23 mouse cellular contexts compared by ENCODE assay signal in genomic region chr2:5170815-5171214, GRCm38 (mm10). TPM values are rescaled to one million over a fixed set of nuclear protein-coding genes. Genes with fewer than 3 reads are reported as not detected.
DNase-seq lines count a peak whose midpoint lies in the region; ATAC-seq and TF ChIP-seq lines count a peak whose summit lies in the region.
"Had no signal": no experiment of that assay in that cellular context is flagged by ENCODE, and none has a peak within 500 bp of the region (broad histone marks: within the 10 kb centered on the region; RNA-seq: fewer than 3 reads in every experiment).

No protein-coding gene starts in this region.

- ATAC-seq in intestine, embryonic 14.5 days (replicated peaks; ENCODE audit: low FRiP score, low TSS enrichment, low read depth): no peak
- no peak for ATAC-seq in intestine, postnatal 0 days
- no peak; the same call in 1 of the 2 replicates for ATAC-seq in stomach, embryonic 15.5 days (ENCODE audit: insufficient read depth, low FRiP score, low read depth)
- ATAC-seq: lung, postnatal 0 days had no signal

- H3K27ac ChIP-seq in intestine, embryonic 14.5 days (ENCODE audit: low read depth): peak overlapping the region; percentile 65; the same call in 1 of the 2 replicates
- H3K27ac ChIP-seq in intestine, postnatal 0 days (ENCODE audit: low read depth, low read length): no peak overlapping the region
- peak overlapping the region; percentile 70 for H3K27ac ChIP-seq in stomach, embryonic 15.5 days
- H3K27ac ChIP-seq: hindbrain, embryonic 15.5 days; midbrain, embryonic 12.5 days had no signal

- no peaks in the 10 kb centered on the region for H3K36me3 ChIP-seq in intestine, embryonic 14.5 days (ENCODE audit: control insufficient read depth, insufficient read depth, low read length)
- no peaks in the 10 kb centered on the region for H3K36me3 ChIP-seq in intestine, postnatal 0 days (ENCODE audit: control insufficient read depth, insufficient read depth)
- H3K36me3 ChIP-seq in E14TG2a.4 (ENCODE audit: insufficient read depth, low read length): peaks cover 4% of the 10 kb centered on the region
- H3K36me3 ChIP-seq in stomach, embryonic 15.5 days: no peaks in the 10 kb centered on the region
- H3K36me3 ChIP-seq: G1E; hindbrain, embryonic 15.5 days; midbrain, embryonic 12.5 days had no signal

- H3K9me3 ChIP-seq in intestine, embryonic 14.5 days (ENCODE audit: control insufficient read depth, low read length): no peaks in the 10 kb centered on the region
- H3K9me3 ChIP-seq in intestine, postnatal 0 days (ENCODE audit: control insufficient read depth): no peaks in the 10 kb centered on the region
- H3K9me3 ChIP-seq in E14TG2a.4 (ENCODE audit: low read length): no peaks in the 10 kb centered on the region
- no peaks in the 10 kb centered on the region for H3K9me3 ChIP-seq in stomach, embryonic 15.5 days
- H3K9me3 ChIP-seq: G1E; hindbrain, embryonic 15.5 days; midbrain, embryonic 12.5 days had no signal

- H3K4me2 ChIP-seq in intestine, embryonic 14.5 days (ENCODE audit: low read length): no peak overlapping the region
- no peak overlapping the region for H3K4me2 ChIP-seq in intestine, postnatal 0 days (replicated peaks; ENCODE audit: low read depth)
- H3K4me2 ChIP-seq in stomach, embryonic 15.5 days: no peak overlapping the region
- H3K4me2 ChIP-seq: hindbrain, embryonic 15.5 days; midbrain, embryonic 12.5 days had no signal

- TF ChIP-seq CTCF in intestine, postnatal 0 days (IDR thresholded peaks at IDR 0.05; ENCODE audit: low read depth): no peak
- no peak for TF ChIP-seq CTCF in E14TG2a.4 (conservative IDR thresholded peaks at IDR 0.05; ENCODE audit: low read length)

- no peak overlapping the region for H3K4me3 ChIP-seq in intestine, embryonic 14.5 days (ENCODE audit: low read depth, low read length)
- no peak overlapping the region for H3K4me3 ChIP-seq in intestine, postnatal 0 days (ENCODE audit: low read depth, low read length)
- 0 out of 2 replicates have a peak overlapping the region, but pooled peaks have one; percentile 10 for H3K4me3 ChIP-seq in E14TG2a.4 (replicated peaks; ENCODE audit: low read length)
- H3K4me3 ChIP-seq in stomach, embryonic 15.5 days (replicated peaks): no peak overlapping the region
- H3K4me3 ChIP-seq: hindbrain, embryonic 15.5 days; midbrain, embryonic 12.5 days had no signal

- intact Hi-C loops in left cerebral cortex, postnatal 36 days (cut with DNase I): no loop called here

- no peak for DNase-seq in intestine, embryonic 14.5 days (ENCODE audit: low spot score)
- DNase-seq in brain, embryonic 18.5 days (ENCODE audit: low read depth, low spot score): peak; percentile 20
- no peak for DNase-seq in left cerebral cortex, postnatal 36 days (ENCODE audit: low spot score in 2 of 2)
- DNase-seq in MN1 (ENCODE audit: low spot score): no peak
- DNase-seq: adrenal gland, postnatal 25 days; cerebellum, adult 18-20 months; cerebellum, postnatal 25 days; gastrocnemius, postnatal 10 days; heart, adult 18-20 months; heart, postnatal 36 days; kidney, adult 2 months; kidney, postnatal 36 days; layer of hippocampus, adult 9-11 months; liver; spleen, adult 18-20 months had no signal

- WGBS in intestine, embryonic 14.5 days: 42% methylated on average over 4 of the region's 4 CpGs
- WGBS in intestine, postnatal 0 days: 72% methylated on average over 4 of the region's 4 CpGs
- 59% methylated on average over 4 of the region's 4 CpGs for WGBS in stomach, embryonic 15.5 days

- no peaks in the 10 kb centered on the region; the same call in 1 of the 2 replicates for H3K4me1 ChIP-seq in intestine, embryonic 14.5 days (replicated peaks; ENCODE audit: control insufficient read depth, insufficient read depth, low read length)
- no peaks in the 10 kb centered on the region for H3K4me1 ChIP-seq in intestine, postnatal 0 days (replicated peaks; ENCODE audit: control insufficient read depth, insufficient read depth, low read length)
- peaks cover 44% of the 10 kb centered on the region for H3K4me1 ChIP-seq in E14TG2a.4 (replicated peaks; ENCODE audit: low read depth, low read length)
- no peaks in the 10 kb centered on the region for H3K4me1 ChIP-seq in stomach, embryonic 15.5 days
- H3K4me1 ChIP-seq: hindbrain, embryonic 15.5 days; midbrain, embryonic 12.5 days had no signal

- H3K9ac ChIP-seq in intestine, embryonic 14.5 days (ENCODE audit: low read length): no peak overlapping the region
- no peak overlapping the region for H3K9ac ChIP-seq in intestine, postnatal 0 days (ENCODE audit: low read depth, low read length)
- no peak overlapping the region for H3K9ac ChIP-seq in stomach, embryonic 15.5 days
- H3K9ac ChIP-seq: hindbrain, embryonic 15.5 days; midbrain, embryonic 12.5 days had no signal

- no peaks in the 10 kb centered on the region for H3K27me3 ChIP-seq in intestine, embryonic 14.5 days (replicated peaks; ENCODE audit: control insufficient read depth, insufficient read depth, low read length)
- no peaks in the 10 kb centered on the region for H3K27me3 ChIP-seq in intestine, postnatal 0 days (replicated peaks; ENCODE audit: control insufficient read depth, insufficient read depth, low read length)
- H3K27me3 ChIP-seq in E14TG2a.4 (ENCODE audit: insufficient read depth, low read length): no peaks in the 10 kb centered on the region
- no peaks in the 10 kb centered on the region for H3K27me3 ChIP-seq in stomach, embryonic 15.5 days (replicated peaks)
- H3K27me3 ChIP-seq: hindbrain, embryonic 15.5 days; midbrain, embryonic 12.5 days had no signal

RNA-seq across cellular contexts. Expression of gene Ccdc3, which starts 33.2 kb away (rescaled TPM):
- 10.2 and 11.0 TPM in 2 replicates for polyA plus RNA-seq in intestine, embryonic 14.5 days (2014; fragmentation: Nextera tagmentation; extraction: Ambion mirVana)
- 10.3 TPM in 2 replicates for polyA plus RNA-seq in intestine, postnatal 0 days (2015; fragmentation: Nextera tagmentation; extraction: Ambion mirVana)
- 18.0 and 20.3 TPM in 2 replicates for polyA plus RNA-seq in stomach, embryonic 15.5 days (2015; fragmentation: Nextera tagmentation; extraction: Ambion mirVana)
- total RNA-seq in left cerebral cortex, postnatal 36 days (2021): 10 to 100 TPM; 15.9 to 17.5 TPM
- total RNA-seq: G1E; monocyte, adult 5-6 weeks had no signal
- polyA plus RNA-seq: G1E had no signal
